Mouse (Mus musculus) ES-Bruce4 (cell line): ENCODE measurements around the gene Tmem86a.

Source experiments
- CTCF ChIP-seq: IDR thresholded peaks from one replicate; pipeline ENCODE4 v1.8.1; 2011; ENCODE audit warnings: low read depth, low read length
- EP300 ChIP-seq: IDR thresholded peaks from 2 replicates; pipeline ENCODE4 v1.6.1; 2011; ENCODE audit warnings: low read depth, low read length; ENCODE audit not compliant: insufficient read depth
- POLR2A ChIP-seq: IDR thresholded peaks from one replicate; pipeline ENCODE4 v1.8.1; 2011; ENCODE audit warnings: low read length; ENCODE audit not compliant: insufficient read depth

DNA sequence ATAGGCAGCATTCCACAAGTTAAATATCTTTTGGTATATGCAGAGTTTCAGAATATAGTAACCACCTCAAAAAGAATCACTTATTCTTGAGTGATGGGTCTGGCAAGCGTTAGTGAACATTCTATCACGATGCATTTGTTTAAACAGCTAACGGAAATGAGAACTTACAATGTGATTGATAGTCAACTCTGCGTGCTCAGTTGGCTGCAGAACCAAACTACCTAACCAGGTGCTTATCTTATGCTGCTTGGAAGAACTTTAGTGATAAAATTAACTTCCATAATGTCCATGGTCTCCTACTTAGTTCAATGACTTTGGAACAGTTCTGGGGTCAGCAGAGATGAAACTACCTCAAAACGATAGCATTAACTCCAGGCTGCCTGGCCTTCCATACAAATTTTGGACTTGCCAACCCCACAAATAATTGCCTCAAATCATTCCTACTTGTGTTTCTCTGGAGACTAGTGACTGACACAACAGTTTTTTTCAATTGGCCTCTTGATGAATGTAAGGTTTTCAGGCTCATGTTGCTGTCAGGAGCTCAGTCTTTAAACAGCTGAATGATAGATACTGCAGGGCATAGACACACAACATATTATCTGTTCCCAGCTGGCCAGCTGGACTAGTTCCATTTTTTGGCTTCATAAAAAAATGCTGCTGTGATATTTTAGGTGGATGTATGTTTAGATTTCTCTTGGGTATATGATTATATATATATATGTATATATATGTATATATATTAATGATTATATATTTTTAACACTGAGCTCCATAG is 49.1 kb upstream of the Tmem86a start:
- TF ChIP-seq POLR2A (no peak), CTCF (no peak), EP300 (no peak)
